Mouse (Mus musculus) hindbrain, embryonic 10.5 days (tissue): ENCODE results near the gene Entpd4b. TPM values are rescaled to one million over a fixed set of nuclear protein-coding genes. Genes with fewer than 3 reads are reported as not detected.

Source experiments
- polyA plus RNA-seq: library from polyadenylated mRNA; unstranded; fragments of >200 nt; fragmentation: Nextera tagmentation; extraction: Ambion mirVana; gene quantifications from 2 replicates; pipeline ENCODE4 v1.2.1, GENCODE M21; 2016

Gene Entpd4b
- polyA plus RNA-seq, 1 experiment from 2014 or later, result 8.4 TPM

Other genes with a start within 250 kb of the Entpd4b start
- gene Gm16867, start 52.1 kb upstream of the Entpd4b start, polyA plus RNA-seq, result not detected in 2 replicates
- 0.10 TPM in 1 of 2 replicates, not detected in the other for gene Gm27179, start 42.9 kb upstream of the Entpd4b start, polyA plus RNA-seq